8 mouse cellular contexts compared by ENCODE assay signal in the genomic region with DNA sequence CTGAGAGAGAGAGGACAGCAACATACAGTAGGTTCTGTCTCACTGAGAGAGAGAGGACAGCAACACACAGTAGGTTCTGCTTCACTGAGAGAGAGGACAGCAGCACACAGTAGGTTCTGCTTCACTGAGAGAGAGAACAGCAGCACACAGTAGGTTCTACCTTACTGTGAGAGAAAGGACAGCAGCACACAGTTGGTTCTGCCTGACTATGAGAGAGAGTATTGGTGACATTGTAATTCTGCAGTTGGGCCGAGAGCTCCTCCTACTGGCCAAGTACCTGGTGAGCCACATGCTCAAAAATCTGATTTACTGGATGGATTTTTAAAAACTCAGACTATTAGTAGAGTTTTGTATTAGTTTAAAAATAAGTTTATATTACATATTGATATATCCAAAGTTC. TPM values are rescaled to one million over a fixed set of nuclear protein-coding genes. Genes with fewer than 3 reads are reported as not detected.
DNase-seq lines count a peak whose midpoint lies in the region; ATAC-seq and TF ChIP-seq lines count a peak whose summit lies in the region.

No protein-coding gene starts in this region.

- H3K9me3 ChIP-seq in stomach, postnatal 0 days (ENCODE audit: control insufficient read depth, low read length), result no peaks in the 10 kb centered on the region

- no peaks in the 10 kb centered on the region for H3K36me3 ChIP-seq in kidney, adult 2 months (ENCODE audit: control insufficient read depth, insufficient read depth, low read length)
- H3K36me3 ChIP-seq in stomach, postnatal 0 days (ENCODE audit: control insufficient read depth, insufficient read depth, low read length), result peaks cover 3% of the 10 kb centered on the region; the same call in 1 of the 2 replicates

- no peak overlapping the region for H3K4me3 ChIP-seq in kidney, adult 2 months (ENCODE audit: insufficient read depth, low read depth, low read length)
- H3K4me3 ChIP-seq in stomach, postnatal 0 days (ENCODE audit: low read depth, low read length), result no peak overlapping the region

- H3K4me2 ChIP-seq in stomach, postnatal 0 days (replicated peaks; ENCODE audit: low read depth), result no peak overlapping the region

- TF ChIP-seq POLR2A in kidney, adult 2 months (IDR thresholded peaks at IDR 0.05; ENCODE audit: low read depth, low read length), result no peak

- intact Hi-C loops in left cerebral cortex, postnatal 4 days (cut with DNase I), result loop anchor here (2.0 to 10.0 kb wide), 2 partner anchors 124 to 220 kb away; no protein-coding TSS in a partner anchor

- H3K27me3 ChIP-seq in kidney, adult 2 months (replicated peaks; ENCODE audit: control insufficient read depth, insufficient read depth, low read length), result no peaks in the 10 kb centered on the region
- no peaks in the 10 kb centered on the region for H3K27me3 ChIP-seq in stomach, postnatal 0 days (ENCODE audit: control insufficient read depth, insufficient read depth, low read length)

- H3K27ac ChIP-seq in kidney, adult 2 months (ENCODE audit: insufficient read depth, low read depth, low read length), result no peak overlapping the region
- H3K27ac ChIP-seq in stomach, postnatal 0 days (replicated peaks), result no peak overlapping the region

- TF ChIP-seq CTCF in kidney, adult 2 months (conservative IDR thresholded peaks at IDR 0.05; ENCODE audit: insufficient read depth, insufficient read length, low read depth, low read length), result peak; percentile 85
- peak; percentile 96 for TF ChIP-seq CTCF in stomach, postnatal 0 days (IDR thresholded peaks at IDR 0.05; ENCODE audit: low read depth)

- H3K4me1 ChIP-seq in kidney, adult 2 months (ENCODE audit: control insufficient read depth, insufficient read depth, low read length), result no peaks in the 10 kb centered on the region
- no peaks in the 10 kb centered on the region for H3K4me1 ChIP-seq in stomach, postnatal 0 days (replicated peaks; ENCODE audit: control insufficient read depth, insufficient read depth)

- 13% methylated on average over 1 of the region's 1 CpGs for WGBS in kidney, adult 2 months
- 15% methylated on average over 1 of the region's 1 CpGs for WGBS in stomach, postnatal 0 days

- peak; percentile 66 for DNase-seq in 416B (ENCODE audit: low read depth)
- peak; percentile 27 for DNase-seq in T-cell, adult 2 months (ENCODE audit: low spot score)
- peak; percentile 7 for DNase-seq in cerebellum, adult 9-11 months
- DNase-seq in frontal cortex, postnatal 36 days (ENCODE audit: low spot score in 2 of 2), result peak; percentile 67 to 79
- peak; percentile 72 for DNase-seq in kidney, adult 2 months
- peak; percentile 68 for DNase-seq in left cerebral cortex, postnatal 4 days
- peak; percentile 38 to 66 for DNase-seq in natural killer cell, adult 2 months (ENCODE audit: low spot score in 2 of 2)
- peak; percentile 69 for DNase-seq in stomach, postnatal 0 days (ENCODE audit: low spot score)

- 0 out of 2 replicates have a peak, but pooled peaks have one; percentile 57 for ATAC-seq in stomach, postnatal 0 days (ENCODE audit: low FRiP score, low TSS enrichment)

- no peak for TF ChIP-seq EP300 in stomach, postnatal 0 days (optimal IDR thresholded peaks at IDR 0.05)

- no peak overlapping the region for H3K9ac ChIP-seq in stomach, postnatal 0 days (ENCODE audit: low read length)

RNA-seq across cellular contexts. Expression of a gene that starts 47.6 kb away (rescaled TPM):
- 29.6 and 30.3 TPM in 2 replicates for polyA plus RNA-seq in kidney, adult 2 months (2012; rRNA removed)
- total RNA-seq in left cerebral cortex, postnatal 4 days (2021), result not detected
- 0.18 and 0.24 TPM in 2 replicates for polyA plus RNA-seq in stomach, postnatal 0 days (2015; fragmentation: Nextera tagmentation; extraction: Ambion mirVana)

Comparison
In these comparisons a context has a peak if more than half of its experiments do, and no peak if none do; other contexts are left out.
1. DNase-seq: peak in every context shown above with its lines; median percentile 73 in frontal cortex, postnatal 36 days; 72 in kidney, adult 2 months; 69 in stomach, postnatal 0 days; 68 in left cerebral cortex, postnatal 4 days; 66 in 416B; 52 in natural killer cell, adult 2 months; 27 in T-cell, adult 2 months; 7 in cerebellum, adult 9-11 months.
2. RNA of a gene that starts 47.6 kb away (polyA plus RNA-seq): 29.6 to 30.3 TPM in kidney, adult 2 months; 0.18 to 0.24 TPM in stomach, postnatal 0 days; every median in the first group is over 10 times any median in the second.